Mouse (Mus musculus) regulatory T cell (primary cell): ENCODE data around the gene Pdzrn3.

Experiments
- in situ Hi-C: fragments of 300-600 bp; cut with MboI, MseI; formaldehyde crosslinking; loops from one replicate; pipeline ENCODE4 v1.15.1; 2025; ENCODE audit warnings: high pct_unique_total_duplicates

Gene Pdzrn3

GRCm38 (mm10) chr6:101293036-101293572 is 84.6 kb downstream of the Pdzrn3 start:
- in situ Hi-C loops, result no loop called here

DNA sequence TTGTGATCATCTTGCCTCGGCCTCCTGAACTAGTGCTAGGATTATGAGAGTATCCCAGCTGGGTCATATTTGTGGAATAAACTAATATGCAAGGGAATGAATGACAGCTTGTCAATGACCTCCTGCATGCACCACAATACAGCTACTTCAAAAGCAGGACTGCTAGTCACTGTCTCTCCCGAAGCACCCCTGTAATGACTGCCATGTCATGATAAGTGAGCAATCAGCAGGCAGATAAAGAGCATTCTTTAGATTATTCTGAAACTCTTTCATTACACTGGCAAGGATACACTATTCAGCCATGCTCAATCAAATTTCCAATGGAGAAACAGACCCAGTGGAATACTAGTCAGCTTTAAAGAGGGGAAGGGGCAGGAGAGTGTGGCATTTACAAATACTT is 85.8 kb downstream of the Pdzrn3 start:
- in situ Hi-C loops, result no loop called here

- in situ Hi-C loops, result no loop called here
Observed at GRCm38 (mm10) chr6:101290160-101290559, 87.5 kb downstream of the Pdzrn3 start.

- in situ Hi-C loops, result no loop called here
Observed at GRCm38 (mm10) chr6:101289428-101289827, 88.3 kb downstream of the Pdzrn3 start.

- in situ Hi-C loops, result no loop called here
Observed at GRCm38 (mm10) chr6:101287566-101288173, 90.0 kb downstream of the Pdzrn3 start.

DNA sequence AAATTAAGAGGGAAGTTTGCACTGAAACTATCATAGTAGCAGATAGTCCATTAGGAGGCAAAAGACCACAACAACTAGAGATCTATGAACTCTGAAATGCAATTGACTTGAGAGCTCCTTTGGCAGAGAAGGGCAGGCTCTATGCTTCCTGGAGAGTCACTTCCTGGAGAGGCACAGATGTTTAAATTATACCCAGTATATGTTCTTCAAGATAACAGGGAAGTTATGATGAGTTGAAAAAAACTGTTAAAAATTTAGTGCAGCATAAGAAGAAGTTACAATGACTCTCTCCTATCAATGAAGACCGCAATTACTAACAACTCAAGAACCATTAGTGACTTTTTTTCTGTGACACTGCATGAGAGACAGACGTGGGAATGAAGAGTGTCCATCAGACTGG is 90.6 kb downstream of the Pdzrn3 start:
- in situ Hi-C loops, result no loop called here

GRCm38 (mm10) chr6:101284368-101284955 is 93.2 kb downstream of the Pdzrn3 start:
- in situ Hi-C loops, result no loop called here

- in situ Hi-C loops, result no loop called here
Observed at GRCm38 (mm10) chr6:101283891-101284290, 93.8 kb downstream of the Pdzrn3 start.

GRCm38 (mm10) chr6:101281644-101282043 is 96.1 kb downstream of the Pdzrn3 start:
- in situ Hi-C loops, result no loop called here

- in situ Hi-C loops, result no loop called here
Observed at GRCm38 (mm10) chr6:101280811-101281218, 96.9 kb downstream of the Pdzrn3 start.

DNA sequence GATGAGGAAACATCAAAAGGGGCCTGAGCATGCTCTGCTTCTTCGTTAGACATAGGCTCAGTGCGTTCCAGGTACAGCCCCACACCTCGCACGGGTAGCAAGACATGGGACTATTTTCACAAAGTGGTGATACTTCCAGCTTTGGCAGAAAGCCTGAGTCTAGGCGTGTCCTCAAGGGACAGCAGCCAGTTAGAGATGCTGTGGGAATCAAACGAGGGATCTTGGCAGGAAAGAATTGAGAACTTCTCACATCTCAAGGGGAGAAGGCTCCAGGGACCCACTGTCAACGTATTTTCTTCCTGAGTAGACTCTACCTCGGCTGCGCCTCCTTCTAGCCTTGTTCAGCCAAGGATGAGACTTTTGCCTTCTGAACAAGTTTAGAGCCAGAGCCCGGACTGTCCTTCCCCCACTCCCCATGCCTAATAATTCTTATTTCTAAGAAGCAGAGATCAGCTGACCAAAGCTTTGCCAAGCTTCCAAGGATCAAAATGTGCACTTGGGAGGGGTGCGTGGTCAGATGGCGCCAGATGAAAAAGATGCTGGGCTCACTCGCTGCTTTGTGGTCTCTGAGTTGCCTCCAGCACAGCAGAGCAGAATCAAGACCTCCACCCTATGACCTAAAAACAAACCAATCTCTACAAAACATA is 99.3 kb downstream of the Pdzrn3 start:
- in situ Hi-C loops, result no loop called here

DNA sequence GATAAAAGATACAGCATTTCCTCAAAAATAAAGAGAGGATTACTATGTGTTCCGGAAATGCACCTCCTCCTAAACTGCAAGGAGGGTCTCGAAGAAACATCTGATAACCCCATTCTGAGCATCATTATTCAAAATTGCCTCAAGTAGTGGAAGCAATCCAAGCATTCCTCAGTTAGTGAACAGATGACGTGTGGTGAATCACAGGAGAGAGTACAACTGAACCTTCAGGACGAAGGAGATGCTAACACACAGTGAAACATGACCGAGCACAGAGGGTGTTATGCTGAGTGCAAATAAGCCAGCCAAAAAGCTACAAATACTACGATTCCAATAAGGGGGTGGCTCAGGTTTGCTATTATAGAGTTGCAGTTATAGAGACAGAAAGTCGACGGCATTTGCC is 101.4 kb downstream of the Pdzrn3 start:
- in situ Hi-C loops, result no loop called here

- in situ Hi-C loops, result no loop called here
Observed at GRCm38 (mm10) chr6:101275806-101276205, 101.9 kb downstream of the Pdzrn3 start.

DNA sequence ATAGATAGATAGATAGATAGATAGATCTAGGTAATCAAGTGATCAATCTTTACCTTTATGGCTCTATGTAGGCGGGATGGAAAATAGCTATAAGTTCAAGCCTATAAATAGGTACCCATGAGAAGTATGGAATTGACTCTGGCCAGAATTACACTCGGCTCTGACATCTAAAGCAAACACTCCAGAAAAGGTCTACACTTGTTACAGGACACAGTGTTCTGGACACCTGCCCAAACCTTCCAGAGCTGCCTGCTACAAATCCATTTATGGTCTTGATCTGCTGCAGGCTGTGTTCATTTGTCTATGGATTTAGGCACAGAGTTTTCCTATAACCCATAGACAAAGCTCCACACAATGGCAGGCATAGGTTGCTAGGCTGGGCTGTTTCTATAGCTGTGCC is 102.9 kb downstream of the Pdzrn3 start:
- in situ Hi-C loops, result no loop called here

- in situ Hi-C loops, result no loop called here
Observed at GRCm38 (mm10) chr6:101272256-101272655, 105.4 kb downstream of the Pdzrn3 start.

DNA sequence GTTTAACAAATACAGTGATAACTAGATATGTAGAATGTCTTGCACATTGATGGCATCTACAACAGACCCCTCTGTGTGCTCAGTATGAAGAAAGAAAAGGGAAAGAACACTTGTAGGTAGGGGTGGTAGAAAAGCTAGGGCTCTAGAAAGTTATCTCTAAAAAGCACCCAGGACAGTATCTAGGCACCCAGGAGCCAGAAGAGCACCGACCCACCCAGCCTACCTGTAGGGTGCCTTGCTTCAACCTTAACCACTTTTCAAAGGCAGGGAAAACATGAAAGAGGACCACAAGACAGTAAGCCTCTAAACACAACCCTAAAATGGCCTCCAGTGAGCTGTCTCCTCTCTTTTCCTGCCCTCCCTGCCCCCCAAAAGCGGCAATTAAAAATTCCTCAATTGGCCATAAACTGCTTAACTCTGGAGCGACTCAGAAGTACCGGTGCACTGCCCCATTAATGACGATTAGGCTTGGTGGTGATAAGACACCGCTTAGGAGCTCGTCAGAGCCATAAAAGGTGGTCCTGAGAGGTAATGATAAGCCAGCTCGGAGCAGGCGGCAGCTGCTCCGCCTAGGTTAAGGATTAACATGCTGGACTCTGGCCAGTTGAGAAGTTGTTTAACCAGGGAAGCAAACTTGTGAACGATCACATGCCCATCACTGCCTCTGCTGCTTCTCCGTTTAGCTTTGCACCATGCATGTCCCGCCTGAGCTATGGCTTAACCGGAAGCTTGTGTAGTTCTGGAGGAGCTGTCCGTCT is 106.1 kb downstream of the Pdzrn3 start:
- in situ Hi-C loops, result no loop called here

DNA sequence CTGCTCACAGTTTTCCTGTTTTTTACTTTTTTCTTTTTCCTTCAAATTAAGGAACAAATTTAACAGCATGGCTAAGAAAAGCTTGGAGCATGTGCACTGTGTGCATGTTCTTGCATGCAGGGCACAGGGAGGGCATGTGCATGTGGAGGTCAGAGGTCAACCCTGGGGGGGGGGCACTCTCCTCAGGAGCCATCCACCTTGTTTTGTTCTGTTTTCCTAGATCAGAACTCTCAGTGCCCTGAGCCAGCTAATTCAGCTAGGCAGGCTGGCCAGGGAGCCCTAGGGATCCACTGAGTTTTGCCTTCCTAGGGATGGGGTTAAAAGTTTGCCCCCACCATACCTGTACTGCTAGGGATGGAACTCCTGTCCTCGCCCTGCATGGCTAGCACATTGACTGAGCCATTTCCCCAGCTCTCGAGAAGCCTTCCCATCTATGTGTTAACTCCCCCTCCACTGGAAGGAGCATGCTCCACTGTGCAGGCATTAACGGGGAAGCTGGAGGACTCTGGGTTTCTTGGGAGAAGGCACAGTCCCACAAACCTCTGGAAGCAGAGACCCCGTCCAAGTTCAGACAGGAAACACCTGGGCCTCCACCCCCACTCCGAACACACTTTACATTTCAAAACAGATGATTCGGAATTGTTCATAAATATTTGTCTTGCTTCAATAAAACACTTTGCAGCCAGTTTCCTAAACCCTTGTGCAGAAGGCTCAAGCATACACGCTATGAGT is 107.4 kb downstream of the Pdzrn3 start:
- in situ Hi-C loops, result no loop called here

GRCm38 (mm10) chr6:101269335-101270094 is 108.2 kb downstream of the Pdzrn3 start:
- in situ Hi-C loops, result no loop called here

DNA sequence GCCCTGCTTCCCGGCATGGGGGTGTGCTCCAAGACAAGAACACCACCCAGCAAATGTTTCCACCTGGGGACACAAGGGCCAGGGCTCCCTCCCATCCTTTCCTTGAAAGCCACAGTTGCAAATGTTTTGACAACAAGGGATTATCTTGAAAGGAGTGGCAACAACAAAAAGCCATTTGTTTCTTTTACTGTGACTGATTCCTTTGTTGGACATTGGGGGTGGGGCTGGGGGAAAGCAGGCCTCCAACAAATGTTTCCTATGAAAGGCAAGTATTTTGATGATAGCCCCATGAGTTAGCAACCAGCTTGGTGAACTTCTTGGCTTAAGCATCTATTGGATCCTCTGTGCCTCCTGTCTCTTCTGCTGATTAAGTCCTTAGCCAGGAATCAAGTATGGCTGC is 109.4 kb downstream of the Pdzrn3 start:
- in situ Hi-C loops, result no loop called here

- in situ Hi-C loops, result no loop called here
Observed at GRCm38 (mm10) chr6:101266787-101267186, 110.9 kb downstream of the Pdzrn3 start.

- in situ Hi-C loops, result no loop called here
Observed at GRCm38 (mm10) chr6:101263544-101263943, 114.2 kb downstream of the Pdzrn3 start.
